Mouse (Mus musculus) erythroblast, embryonic 14.5 days (primary cell): ENCODE measurements around the gene Zfp612.

Experiments
- GATA1 ChIP-seq: IDR thresholded peaks from 2 replicates; pipeline ENCODE4 v1.6.1; 2012; ENCODE audit warnings: low read length, inconsistent platforms, mixed read lengths
- TAL1 ChIP-seq: IDR thresholded peaks from 3 replicates; pipeline ENCODE4 v1.6.1; 2012; ENCODE audit warnings: low read length, inconsistent platforms, mixed read lengths

DNA sequence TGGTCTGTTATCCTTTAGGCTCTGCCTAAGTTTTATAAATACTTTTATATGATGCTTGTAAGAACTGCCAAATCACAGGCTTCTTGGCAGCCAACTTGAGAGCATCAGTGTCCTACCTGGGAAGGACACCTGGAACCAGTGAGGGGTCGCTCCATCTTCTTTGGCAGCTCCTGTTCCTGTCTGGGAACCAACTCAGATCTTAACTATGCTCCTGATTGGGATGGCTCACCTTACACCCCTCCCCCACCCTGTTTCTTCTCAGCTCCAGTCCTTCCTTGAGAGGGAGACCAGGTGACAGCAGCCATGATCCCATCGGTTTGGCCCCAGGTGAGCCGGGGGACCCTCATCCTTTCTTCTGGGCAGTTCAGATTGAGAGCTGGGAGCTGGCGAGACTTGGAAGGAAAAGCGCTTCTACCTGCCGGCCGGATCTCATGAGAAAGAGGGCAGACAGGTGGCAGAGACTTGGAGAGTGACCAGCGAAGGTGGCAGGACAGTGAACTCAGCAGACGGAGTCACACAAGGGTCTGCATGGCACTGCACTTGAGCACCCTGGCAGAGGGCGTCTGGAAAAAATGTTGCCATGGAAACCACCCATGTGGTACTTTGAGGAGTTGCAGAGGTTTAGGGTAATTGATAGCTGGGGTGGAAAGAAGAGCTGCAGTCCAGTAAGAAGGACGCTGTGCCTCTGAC is 3.0 kb downstream of the Zfp612 start:
- no peak for TF ChIP-seq TAL1
- TF ChIP-seq GATA1, result no peak
